Mouse (Mus musculus) midbrain, embryonic 14.5 days (tissue): ENCODE data around the gene Dffb. TPM values are rescaled to one million over a fixed set of nuclear protein-coding genes. Genes with fewer than 3 reads are reported as not detected.

ENCODE experiments used
- ATAC-seq: fragments of 200-750 bp; cut with Nextera tagmentation; 2 replicates; pipeline ENCODE4 v1.8.0; 2017; ENCODE audit warnings: moderate number of reproducible peaks, moderate library complexity; ENCODE audit not compliant: low FRiP score, low TSS enrichment
- DNase-seq: peaks from one replicate; pipeline ENCODE4 v3.0.0-alpha.2; 2015
- H3K27ac ChIP-seq: fragments of 300-500 bp; sonication (generic); replicated peaks from 2 replicates; pipeline ENCODE4 v1.5.1; 2014; ENCODE audit warnings: mild to moderate bottlenecking, low read depth, low read length, moderate library complexity
- H3K27me3 ChIP-seq: fragments of 300-500 bp; sonication (generic); 2 replicates; pipeline ENCODE4 v1.6.1; 2014; ENCODE audit warnings: low read length, control low read depth, mixed read lengths; ENCODE audit not compliant: control insufficient read depth, insufficient read depth
- H3K36me3 ChIP-seq: fragments of 300-500 bp; sonication (generic); 2 replicates; pipeline ENCODE4 v1.6.1; 2014; ENCODE audit warnings: low read length, control low read depth; ENCODE audit not compliant: control insufficient read depth, insufficient read depth
- H3K4me1 ChIP-seq: fragments of 300-500 bp; sonication (generic); 2 replicates; pipeline ENCODE4 v1.6.1; 2014; ENCODE audit warnings: mild to moderate bottlenecking, antibody characterized with exemption, low read length, control low read depth; ENCODE audit not compliant: control insufficient read depth, insufficient read depth
- H3K4me2 ChIP-seq: fragments of 300-500 bp; sonication (generic); 2 replicates; pipeline ENCODE4 v1.6.1; 2014; ENCODE audit warnings: mild to moderate bottlenecking, low read length, moderate library complexity
- H3K4me3 ChIP-seq: fragments of 300-500 bp; sonication (generic); replicated peaks from 2 replicates; pipeline ENCODE4 v1.5.1; 2014; ENCODE audit warnings: low read depth, low read length
- H3K9ac ChIP-seq: fragments of 300-500 bp; sonication (generic); replicated peaks from 2 replicates; pipeline ENCODE4 v1.6.1; 2014; ENCODE audit warnings: mild to moderate bottlenecking, low read length, moderate library complexity
- H3K9me3 ChIP-seq: fragments of 300-500 bp; sonication (generic); 2 replicates; pipeline ENCODE4 v1.6.1; 2016; ENCODE audit warnings: low read length, control low read depth, mixed read lengths; ENCODE audit not compliant: control insufficient read depth
- WGBS: fragments of 180-500 bp; shearing (Covaris S2); extraction: QIAGEN DNeasy Blood & Tissue Kit; methylation state at CpG from one replicate; pipeline ENCODE4 v1.1.7; 2014; 5-methylcytosine and 5-hydroxymethylcytosine counted together
- polyA plus RNA-seq: library from polyadenylated mRNA; unstranded; fragments of >200 nt; fragmentation: Nextera tagmentation; extraction: Ambion mirVana; gene quantifications from 2 replicates; pipeline ENCODE4 v1.2.1, GENCODE M21; 2014

The Dffb gene
- polyA plus RNA-seq, 1 experiment from 2014 or later, result 7.9 TPM

GRCm38 (mm10) chr4:154011646-154012089 is 36.7 kb upstream of the Dffb start, which contains the start of gene Lrrc47:
Lrrc47 (plus strand) TSS chr4:154011731.
- no peaks in the 10 kb centered on the region for H3K9me3 ChIP-seq
- peak within 1 kb of the TSS; percentile 89 for H3K9ac ChIP-seq
- WGBS, result under 1% methylated on average over 54 of the region's 59 CpGs
- H3K4me1 ChIP-seq, result peaks cover 17% of the 10 kb centered on the region
- H3K27me3 ChIP-seq, result no peaks in the 10 kb centered on the region
- H3K27ac ChIP-seq, result peak within 1 kb of the TSS; percentile 67
- H3K4me2 ChIP-seq, result peak within 1 kb of the TSS; percentile 99
- DNase-seq (peak; percentile 94), ATAC-seq (peak; percentile 94)
- peaks cover 35% of the 10 kb centered on the region for H3K36me3 ChIP-seq
- H3K4me3 ChIP-seq, result peak within 1 kb of the TSS; percentile 99

- Histone ChIP-seq H3K4me1 (peaks cover 17% of the 10 kb centered on the region), H3K9me3 (no peaks in the 10 kb centered on the region), H3K4me2 (peak overlapping the region; percentile 99), H3K4me3 (peak overlapping the region; percentile 99), H3K27me3 (no peaks in the 10 kb centered on the region), H3K9ac (peak overlapping the region; percentile 89), H3K36me3 (peaks cover 35% of the 10 kb centered on the region), H3K27ac (peak overlapping the region; percentile 67)
- ATAC-seq, result peak; percentile 36
- 28% methylated on average over 13 of the region's 13 CpGs for WGBS
- no peak for DNase-seq
Observed at GRCm38 (mm10) chr4:154010907-154011645, 36.1 kb upstream of the Dffb start.

- no peak for ATAC-seq
- Histone ChIP-seq H3K27me3 (no peaks in the 10 kb centered on the region), H3K4me1 (peaks cover 10% of the 10 kb centered on the region), H3K27ac (no peak overlapping the region), H3K4me3 (no peak overlapping the region), H3K4me2 (no peak overlapping the region), H3K36me3 (peaks cover 46% of the 10 kb centered on the region), H3K9ac (no peak overlapping the region), H3K9me3 (no peaks in the 10 kb centered on the region)
- WGBS, result 85% methylated on average over 4 of the region's 4 CpGs
- DNase-seq, result no peak
Observed at GRCm38 (mm10) chr4:154007759-154008158, 32.8 kb upstream of the Dffb start.

GRCm38 (mm10) chr4:154006264-154006663 is 31.3 kb upstream of the Dffb start:
- Histone ChIP-seq H3K36me3 (peaks cover 56% of the 10 kb centered on the region), H3K27me3 (no peaks in the 10 kb centered on the region), H3K4me1 (0 out of 2 replicates have a peak, but pooled peaks cover 5% of the 10 kb centered on the region), H3K9ac (no peak overlapping the region), H3K27ac (no peak overlapping the region), H3K9me3 (no peaks in the 10 kb centered on the region), H3K4me3 (no peak overlapping the region), H3K4me2 (no peak overlapping the region)
- 95% methylated on average over 6 of the region's 6 CpGs for WGBS
- ATAC-seq (no peak), DNase-seq (no peak)

GRCm38 (mm10) chr4:154005488-154005887 is 30.6 kb upstream of the Dffb start:
- WGBS, result 91% methylated on average over 5 of the region's 5 CpGs
- no peaks in the 10 kb centered on the region for H3K27me3 ChIP-seq
- no peak overlapping the region for H3K4me2 ChIP-seq
- H3K27ac ChIP-seq, result no peak overlapping the region
- peaks cover 56% of the 10 kb centered on the region for H3K36me3 ChIP-seq
- H3K9ac ChIP-seq, result no peak overlapping the region
- no peak for ATAC-seq
- H3K4me1 ChIP-seq, result no peaks in the 10 kb centered on the region
- H3K4me3 ChIP-seq, result no peak overlapping the region
- H3K9me3 ChIP-seq, result no peaks in the 10 kb centered on the region
- no peak for DNase-seq

GRCm38 (mm10) chr4:153993505-153993904 is 18.6 kb upstream of the Dffb start:
- no peak for ATAC-seq
- no peak for DNase-seq
- Histone ChIP-seq H3K27me3 (no peaks in the 10 kb centered on the region), H3K9ac (no peak overlapping the region), H3K4me2 (no peak overlapping the region), H3K4me3 (no peak overlapping the region), H3K4me1 (no peaks in the 10 kb centered on the region), H3K27ac (no peak overlapping the region), H3K36me3 (peaks cover 90% of the 10 kb centered on the region), H3K9me3 (no peaks in the 10 kb centered on the region)
- 91% methylated on average over 8 of the region's 8 CpGs for WGBS

GRCm38 (mm10) chr4:153992715-153993114 is 17.8 kb upstream of the Dffb start:
- WGBS, result 92% methylated on average over 10 of the region's 10 CpGs
- Histone ChIP-seq H3K9ac (no peak overlapping the region), H3K4me1 (no peaks in the 10 kb centered on the region), H3K27me3 (no peaks in the 10 kb centered on the region), H3K9me3 (no peaks in the 10 kb centered on the region), H3K4me3 (no peak overlapping the region), H3K36me3 (peaks cover 90% of the 10 kb centered on the region), H3K4me2 (no peak overlapping the region), H3K27ac (no peak overlapping the region)
- DNase-seq, result no peak
- no peak for ATAC-seq

- H3K36me3 ChIP-seq, result peaks cover 66% of the 10 kb centered on the region
- H3K9me3 ChIP-seq, result no peaks in the 10 kb centered on the region
- no peaks in the 10 kb centered on the region for H3K27me3 ChIP-seq
- no peak overlapping the region for H3K4me2 ChIP-seq
- DNase-seq (no peak), ATAC-seq (no peak)
- no peak overlapping the region for H3K27ac ChIP-seq
- 90% methylated on average over 11 of the region's 11 CpGs for WGBS
- H3K4me1 ChIP-seq, result peaks cover 13% of the 10 kb centered on the region
- no peak overlapping the region for H3K9ac ChIP-seq
- no peak overlapping the region for H3K4me3 ChIP-seq
Observed at GRCm38 (mm10) chr4:153980470-153980869, 5.5 kb upstream of the Dffb start.

GRCm38 (mm10) chr4:153979243-153979642 is 4.3 kb upstream of the Dffb start:
- no peaks in the 10 kb centered on the region for H3K9me3 ChIP-seq
- no peak for DNase-seq

More at GRCm38 (mm10) chr4:153979243-153979642, 4.3 kb upstream of the Dffb start:
- H3K9ac ChIP-seq, result no peak overlapping the region
- H3K4me2 ChIP-seq, result no peak overlapping the region
- no peak for ATAC-seq
- no peak overlapping the region for H3K27ac ChIP-seq
- peaks cover 54% of the 10 kb centered on the region for H3K36me3 ChIP-seq
- no peaks in the 10 kb centered on the region for H3K27me3 ChIP-seq
- H3K4me1 ChIP-seq, result peaks cover 13% of the 10 kb centered on the region
- H3K4me3 ChIP-seq, result no peak overlapping the region
- 93% methylated on average over 10 of the region's 10 CpGs for WGBS
